Comparison of ENCODE assay signal across 16 mouse cellular contexts in the genomic region with DNA sequence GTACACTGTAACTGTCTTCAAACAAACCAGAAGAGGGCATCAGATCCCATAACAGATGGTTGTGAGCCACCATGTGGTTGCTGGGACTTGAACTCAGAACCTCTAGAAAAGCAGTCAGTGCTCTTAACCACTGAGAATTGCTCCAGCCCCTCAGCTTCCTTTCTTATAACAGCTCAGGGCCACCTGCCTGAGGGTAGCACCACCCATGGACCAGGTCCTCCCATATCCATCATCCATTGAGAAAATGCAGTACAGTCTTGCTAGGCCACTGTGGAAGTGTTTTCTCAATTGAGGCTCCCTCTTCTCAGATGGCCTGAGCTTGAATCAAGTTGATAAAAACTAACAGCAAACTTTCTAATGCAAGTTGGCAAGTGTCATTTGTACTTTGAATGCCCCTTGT.
"Had no signal": no experiment of that assay in that cellular context is flagged by ENCODE, and none has a peak within 500 bp of the region (broad histone marks: within the 10 kb centered on the region; RNA-seq: fewer than 3 reads in every experiment).

No protein-coding gene starts in this region.

- H3K9ac ChIP-seq: liver, embryonic 14.5 days; lung, embryonic 15.5 days; midbrain, embryonic 13.5 days; midbrain, embryonic 15.5 days; neural tube, embryonic 12.5 days; stomach, embryonic 15.5 days had no signal

- H3K4me1 ChIP-seq: midbrain, embryonic 13.5 days; midbrain, embryonic 15.5 days; neural tube, embryonic 12.5 days; stomach, embryonic 15.5 days had no signal

- ATAC-seq: lung, postnatal 0 days; midbrain, embryonic 13.5 days; midbrain, embryonic 15.5 days had no signal

- H3K4me3 ChIP-seq: lung, embryonic 15.5 days; megakaryocyte, embryonic 14.5 days; midbrain, embryonic 13.5 days; midbrain, embryonic 15.5 days; neural tube, embryonic 12.5 days; stomach, embryonic 15.5 days had no signal

- H3K36me3 ChIP-seq: lung, embryonic 15.5 days; midbrain, embryonic 13.5 days; midbrain, embryonic 15.5 days; neural tube, embryonic 12.5 days; stomach, embryonic 15.5 days had no signal

- H3K27ac ChIP-seq: liver, embryonic 14.5 days; lung, embryonic 15.5 days; macrophage; midbrain, embryonic 13.5 days; midbrain, embryonic 15.5 days; neural tube, embryonic 12.5 days; stomach, embryonic 15.5 days; stomach, postnatal 0 days had no signal

- H3K27me3 ChIP-seq: lung, embryonic 15.5 days; megakaryocyte, embryonic 14.5 days; midbrain, embryonic 13.5 days; midbrain, embryonic 15.5 days; neural tube, embryonic 12.5 days; stomach, embryonic 15.5 days had no signal

- H3K9me3 ChIP-seq: lung, embryonic 15.5 days; midbrain, embryonic 15.5 days; neural tube, embryonic 12.5 days; stomach, embryonic 15.5 days had no signal

- H3K4me2 ChIP-seq: lung, embryonic 15.5 days; midbrain, embryonic 11.5 days; midbrain, embryonic 13.5 days; midbrain, embryonic 15.5 days; neural tube, embryonic 12.5 days; stomach, embryonic 15.5 days had no signal

- DNase-seq: lung, adult 2 months; lung, postnatal 14 days; lung, postnatal 36 days; right cerebral cortex, postnatal 14 days; thymus, postnatal 4 days had no signal
